Mouse (Mus musculus) cerebellum, adult 11-12 months (tissue): ENCODE data around the gene Ikbke.
A peak's percentile ranks its signal among the peaks of the same experiment; 100 is the strongest.

ENCODE experiments used
- DNase-seq: peaks from one replicate; pipeline ENCODE4 v3.0.0; 2022

Gene Ikbke

DNA sequence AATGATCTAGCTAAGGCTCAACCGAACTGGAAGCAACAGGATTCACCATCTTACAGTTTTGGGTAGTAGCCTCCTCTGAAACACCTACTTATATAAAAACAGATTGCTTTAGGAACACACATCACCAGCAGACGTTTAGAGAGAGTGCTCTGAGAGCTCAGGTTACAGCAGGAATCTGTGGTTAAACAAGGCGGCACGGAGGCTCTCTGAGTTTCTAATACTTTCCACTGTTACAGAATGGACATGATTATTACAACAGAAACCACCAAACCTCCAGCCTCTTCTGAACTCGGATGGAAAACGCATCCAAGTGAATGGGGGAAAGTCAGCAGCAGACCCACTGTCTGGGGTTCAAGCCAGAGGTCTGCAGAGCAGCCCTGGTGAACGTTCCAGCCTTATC is 43.3 kb downstream of the Ikbke start:
- DNase-seq: no peak

DNA sequence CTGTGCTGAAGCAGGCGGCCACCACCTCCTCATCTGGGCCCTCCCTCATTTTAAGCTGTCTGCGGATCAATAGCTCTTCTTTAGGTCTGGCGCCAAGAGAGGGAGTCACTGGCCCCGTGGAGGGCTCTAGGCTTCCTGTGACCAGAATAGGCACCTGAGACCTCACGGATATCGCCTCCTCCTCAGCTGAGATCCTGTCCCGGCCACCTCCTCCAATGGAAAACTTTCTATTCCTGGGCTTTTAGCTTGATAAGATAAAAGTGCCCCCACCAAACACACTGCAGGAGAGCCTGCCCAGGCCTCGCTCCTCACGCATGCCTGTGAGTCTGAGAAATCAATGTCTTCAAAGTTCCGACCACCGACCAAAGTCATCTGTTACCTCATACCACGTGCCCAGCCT is 45.9 kb downstream of the Ikbke start:
- no peak for DNase-seq

- DNase-seq: no peak
These were observed 50.7 kb downstream of the Ikbke start for GRCm38 (mm10) chr1:131228659-131229058.

DNA sequence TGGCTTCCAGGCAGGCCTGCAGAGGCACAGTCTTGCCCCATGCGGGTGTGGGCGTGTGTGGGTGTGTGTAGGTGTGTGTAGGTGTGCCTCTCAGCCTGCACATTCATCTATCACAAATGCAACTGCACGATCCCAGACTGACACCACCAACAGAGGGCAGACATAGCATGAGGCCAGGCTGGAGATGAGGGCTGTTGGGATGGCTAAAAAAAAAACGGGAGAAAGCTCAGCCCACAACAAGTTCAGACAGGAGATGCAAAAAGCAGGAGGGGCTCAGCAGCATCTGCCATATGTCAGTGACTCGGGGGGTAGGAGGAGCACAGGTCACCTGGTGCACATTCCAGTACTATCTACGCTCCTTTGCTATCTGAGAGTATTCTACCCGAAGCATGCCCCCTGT is 51.2 kb downstream of the Ikbke start:
- DNase-seq: no peak

- DNase-seq: no peak
These were observed 54.4 kb downstream of the Ikbke start for GRCm38 (mm10) chr1:131224848-131225471.

DNA sequence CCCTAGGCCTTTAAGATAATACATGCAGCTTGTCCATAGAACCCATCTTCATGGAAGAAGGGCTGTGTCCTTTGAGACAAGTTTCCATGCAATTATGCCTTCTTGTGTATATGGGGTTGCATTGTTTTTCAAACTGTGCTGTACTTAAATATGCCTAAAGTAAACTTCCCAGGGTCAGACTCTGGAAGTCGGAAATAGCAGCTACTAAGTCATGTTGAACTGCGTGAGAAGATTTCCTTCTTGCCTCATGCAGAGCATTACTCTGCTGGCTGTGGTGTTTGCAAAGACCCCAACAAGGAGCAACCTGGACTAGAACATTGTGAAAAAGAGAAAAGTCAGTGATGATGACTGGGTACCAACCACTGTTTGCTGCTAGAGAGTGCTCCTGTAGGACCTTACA is 56.1 kb downstream of the Ikbke start:
- DNase-seq: no peak

- DNase-seq: no peak
These were observed 57.4 kb downstream of the Ikbke start for GRCm38 (mm10) chr1:131221822-131222590.

DNA sequence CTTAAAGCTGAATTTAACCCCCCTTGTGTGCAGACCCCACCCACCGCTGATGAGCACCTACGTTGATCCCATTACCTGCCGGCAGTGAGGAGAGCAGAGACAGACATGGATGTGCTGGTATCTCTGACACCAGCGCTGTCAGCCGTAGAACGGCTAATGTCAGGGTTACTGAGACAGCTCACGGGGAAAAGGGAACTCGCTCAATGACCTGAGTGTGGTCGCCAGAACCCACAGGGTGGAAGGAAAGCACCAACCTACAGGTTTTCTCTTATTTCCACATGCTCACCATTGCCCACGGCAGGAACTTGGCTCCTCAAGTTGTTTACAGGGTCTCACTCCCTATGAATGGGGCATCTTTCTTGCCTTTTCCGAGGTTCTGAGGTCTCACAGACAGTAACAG is 60.5 kb downstream of the Ikbke start:
- DNase-seq: no peak

GRCm38 (mm10) chr1:131213361-131213760 is 66.0 kb downstream of the Ikbke start:
- DNase-seq: no peak

DNA sequence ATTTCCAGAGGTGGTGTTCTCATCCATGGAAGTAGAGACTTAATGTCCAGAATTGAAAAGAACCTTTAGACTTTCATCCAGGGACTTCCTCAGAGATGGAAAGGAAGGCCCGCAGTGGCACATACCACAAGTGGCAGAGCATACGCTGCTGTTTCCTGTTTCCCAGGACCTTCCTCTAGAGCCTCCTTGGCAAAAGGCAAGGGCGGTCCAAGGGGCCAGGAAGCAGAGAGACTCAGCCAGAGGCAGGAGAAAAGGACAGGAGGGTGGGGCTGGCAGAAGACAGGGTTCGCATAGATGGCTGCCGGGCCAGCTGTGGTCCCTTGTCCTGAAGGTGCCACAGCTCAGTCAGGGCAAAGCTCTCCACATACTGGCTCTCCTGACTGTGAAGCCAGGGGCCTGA is 66.5 kb downstream of the Ikbke start:
- no peak for DNase-seq

DNA sequence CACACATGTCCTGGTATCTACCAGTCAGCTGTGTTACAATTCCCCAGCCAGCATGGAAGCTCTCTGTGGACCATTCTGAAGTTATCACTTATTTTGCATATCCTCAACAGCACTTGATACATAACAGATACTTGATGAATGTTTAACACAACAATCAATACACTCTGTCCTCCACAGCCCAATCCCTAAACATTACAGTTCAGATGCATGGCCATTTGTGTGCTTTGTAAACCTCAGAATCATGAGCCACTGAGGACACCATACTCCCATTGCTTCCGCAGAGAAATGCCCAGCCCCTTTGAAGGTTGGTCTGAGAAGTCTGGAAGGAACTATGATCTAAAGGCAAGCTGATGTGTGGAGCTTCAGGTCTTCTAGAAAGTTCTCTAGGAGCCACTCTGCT is 67.8 kb downstream of the Ikbke start:
- no peak for DNase-seq

DNA sequence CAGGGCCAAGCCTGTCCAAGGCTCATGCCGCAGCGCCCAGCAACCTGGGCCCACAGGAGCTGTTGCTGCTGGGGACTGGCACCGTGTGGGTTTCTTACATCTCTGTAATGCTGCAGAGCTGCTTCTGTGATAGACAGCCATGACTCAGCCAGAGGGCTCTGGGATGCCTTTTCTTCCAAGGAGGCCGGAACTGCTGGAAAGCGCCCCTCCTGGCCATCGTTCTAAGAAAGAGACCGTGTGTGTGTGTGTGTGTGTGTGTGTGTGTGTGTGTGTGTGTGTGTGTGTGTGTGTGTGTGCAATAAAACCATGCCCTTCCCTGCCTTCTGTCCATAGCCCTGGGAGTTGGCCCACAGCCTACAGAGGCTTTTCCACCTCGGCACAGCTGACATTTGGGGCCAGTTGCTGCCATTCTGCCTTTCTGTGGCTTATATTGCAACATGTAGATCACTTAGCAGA is 69.4 kb downstream of the Ikbke start:
- peak; percentile 43 for DNase-seq

- DNase-seq: no peak
These were observed 70.6 kb downstream of the Ikbke start for GRCm38 (mm10) chr1:131208800-131209199.

DNA sequence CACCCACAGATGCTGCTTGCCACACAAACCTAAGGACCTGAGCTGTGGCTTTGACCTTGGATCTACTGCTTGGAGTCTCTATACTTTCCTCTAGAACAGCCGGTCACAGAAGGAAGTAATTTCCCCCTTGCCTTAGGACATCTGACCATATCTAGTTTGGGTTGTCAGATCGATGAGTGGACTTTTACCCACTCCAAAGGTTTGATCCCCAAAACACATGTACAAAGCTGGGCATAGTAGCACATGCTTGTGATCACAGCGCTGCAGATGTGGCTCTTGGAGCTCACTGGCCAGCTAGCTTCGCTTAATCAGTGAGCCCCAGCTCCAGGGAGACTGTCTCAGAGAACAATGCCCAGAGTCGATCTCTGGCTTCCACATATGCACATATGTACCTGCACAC is 71.3 kb downstream of the Ikbke start:
- no peak for DNase-seq

DNA sequence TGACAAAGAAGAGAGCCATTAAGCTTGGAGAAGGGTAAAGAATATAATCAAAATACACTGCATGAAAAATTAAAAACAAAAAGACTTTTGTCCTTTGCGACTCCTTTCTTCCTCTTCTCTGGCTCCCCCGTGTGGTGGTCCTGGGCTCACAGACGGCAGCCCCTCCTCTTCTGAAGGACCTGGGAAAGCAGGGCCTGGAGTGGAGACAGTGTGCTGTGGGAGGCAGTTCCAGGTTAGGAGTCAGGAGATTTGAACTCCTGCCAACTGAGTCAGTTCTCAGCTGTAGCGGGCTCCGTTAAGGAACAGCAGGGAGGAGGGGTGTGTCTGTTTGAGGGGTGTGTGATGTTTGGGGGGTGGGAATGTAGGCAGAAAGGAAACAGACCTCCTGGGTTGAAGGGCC is 71.9 kb downstream of the Ikbke start:
- DNase-seq: peak; percentile 24

GRCm38 (mm10) chr1:131206342-131206741 is 73.1 kb downstream of the Ikbke start:
- DNase-seq: no peak

GRCm38 (mm10) chr1:131204461-131204860 is 74.9 kb downstream of the Ikbke start:
- no peak for DNase-seq
